Mouse (Mus musculus): ENCODE data around the gene Pon1.

Gene Pon1

GRCm38 (mm10) chr6:5134986-5135385, 58.8 kb downstream of the Pon1 start:
- no peak for DNase-seq (ENCODE audit: low read depth, low spot score)

GRCm38 (mm10) chr6:5129364-5130093, 64.2 kb downstream of the Pon1 start:
- no peak for DNase-seq (ENCODE audit: low read depth, low spot score)

GRCm38 (mm10) chr6:5120229-5120628, 73.5 kb downstream of the Pon1 start:
- DNase-seq (ENCODE audit: low read depth, low spot score), result no peak

- DNase-seq (ENCODE audit: low read depth, low spot score), result peak; percentile 97
These were observed 74.4 kb downstream of the Pon1 start for GRCm38 (mm10) chr6:5119181-5119910.

All from R1 (cell line).